Mouse (Mus musculus): Measurements from ENCODE around the gene Kif28.
"Not testable (repeated sequence)": the region's sequence is repeated elsewhere in the genome, so short reads cannot be mapped to it uniquely, and the experiment has no call there.

DNA sequence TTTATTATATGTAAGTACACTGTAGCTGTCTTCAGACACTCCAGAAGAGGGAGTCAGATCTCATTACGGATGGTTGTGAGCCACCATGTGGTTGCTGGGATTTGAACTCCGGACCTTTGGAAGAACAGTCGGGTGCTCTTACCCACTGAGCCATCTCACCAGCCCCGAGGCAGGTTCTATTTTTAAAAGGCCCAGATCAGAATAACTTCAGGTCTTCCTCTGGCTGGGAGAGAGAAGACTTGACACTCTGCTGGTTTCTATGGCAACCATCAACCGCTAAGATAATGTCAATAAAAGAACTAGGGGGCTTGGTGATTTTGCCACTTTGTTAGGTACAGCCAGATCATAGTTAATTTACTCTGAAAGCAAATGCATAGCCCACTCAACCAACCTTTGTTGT lies 96.4 kb downstream of the Kif28 start:
- not testable (repeated sequence) for TF ChIP-seq GATA1 (IDR thresholded peaks at IDR 0.05; ENCODE audit: borderline replicate concordance, low read length); FLI1 (IDR thresholded peaks at IDR 0.05; ENCODE audit: low read length)

Data from megakaryocyte, embryonic 14.5 days (primary cell).